Mouse (Mus musculus): ENCODE measurements around the gene Kiss1.

The Kiss1 gene

DNA sequence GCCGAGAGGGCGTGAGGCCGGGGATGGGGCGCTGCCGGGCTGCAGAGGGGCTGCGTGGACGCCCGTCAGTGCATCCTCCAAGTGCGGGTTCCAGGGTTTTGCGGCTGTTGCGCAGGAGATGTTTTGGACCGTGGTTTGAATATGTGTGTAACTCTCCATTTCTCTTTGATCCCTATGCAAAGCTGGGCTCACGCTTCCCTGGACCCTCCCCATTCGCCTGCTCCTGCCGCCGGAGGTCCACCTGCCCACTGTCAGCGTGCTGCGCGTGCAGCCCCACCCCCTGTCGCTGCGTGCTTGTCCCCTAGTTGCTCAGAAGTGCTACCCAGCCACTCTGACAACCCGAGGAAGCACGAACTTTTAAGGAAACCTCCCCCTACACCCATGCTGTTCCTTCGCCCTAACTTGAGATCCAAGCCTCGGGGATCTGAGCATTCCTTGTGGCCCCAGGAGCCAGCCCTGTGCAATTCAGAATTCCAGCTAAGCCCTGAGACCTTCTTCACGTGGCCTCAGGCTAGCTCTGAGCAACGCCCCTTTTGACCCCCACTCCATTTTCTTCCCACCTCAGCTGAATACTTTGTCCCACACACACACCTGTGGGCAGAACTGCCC, 42.5 kb downstream of the Kiss1 start:
- no peak for DNase-seq

DNA sequence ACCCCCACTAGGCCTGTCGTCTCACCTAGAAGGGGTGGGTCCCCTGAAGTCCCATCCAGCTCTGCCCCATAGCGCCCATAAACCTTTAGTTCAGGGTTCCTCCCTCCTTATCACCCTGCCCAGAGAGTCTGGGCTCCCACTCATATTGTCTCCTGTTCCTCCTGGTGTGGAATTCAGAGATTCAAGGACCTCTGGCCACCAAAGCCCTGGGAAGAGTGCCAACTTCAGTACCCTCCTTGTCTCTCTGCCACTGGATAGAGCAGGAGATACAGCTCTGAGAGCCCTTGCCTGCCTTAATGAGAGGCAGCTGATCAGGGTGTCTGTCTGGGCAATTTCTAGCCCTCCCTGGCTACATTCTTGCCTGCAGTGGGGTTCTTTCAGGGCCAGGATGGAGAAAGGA, 43.2 kb downstream of the Kiss1 start:
- DNase-seq: no peak

DNA sequence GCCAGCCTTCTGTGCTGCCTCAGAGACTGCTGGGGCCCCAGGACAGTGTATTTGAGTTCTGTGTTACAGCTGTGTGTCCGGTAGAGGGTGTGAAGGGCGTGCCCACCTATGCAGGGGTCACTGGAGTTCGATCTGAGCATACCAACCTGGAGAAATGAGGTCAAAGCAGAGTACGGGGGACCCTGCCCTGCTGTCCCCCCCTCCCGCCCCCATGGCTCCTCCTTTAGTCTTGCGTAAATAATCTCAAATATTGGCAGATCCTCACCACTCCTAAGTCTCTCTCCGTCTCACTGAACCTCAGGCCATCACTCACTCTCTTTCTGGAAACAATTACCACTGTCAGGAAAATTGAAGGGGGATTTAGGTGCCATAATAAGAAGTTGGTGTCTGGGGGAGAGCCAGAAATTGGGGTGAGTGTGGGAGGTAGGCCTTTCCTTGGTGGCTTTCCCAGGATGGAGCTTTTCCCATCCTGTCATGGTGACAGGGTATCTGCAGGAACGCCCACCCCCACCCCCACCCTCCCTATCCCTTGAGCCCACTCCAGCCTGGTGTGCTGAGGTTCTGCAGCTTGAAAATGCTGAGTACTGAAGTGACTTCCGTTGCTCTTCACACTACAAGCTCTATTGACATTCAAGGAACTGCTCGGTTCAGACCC, 45.4 kb downstream of the Kiss1 start:
- DNase-seq: no peak

DNA sequence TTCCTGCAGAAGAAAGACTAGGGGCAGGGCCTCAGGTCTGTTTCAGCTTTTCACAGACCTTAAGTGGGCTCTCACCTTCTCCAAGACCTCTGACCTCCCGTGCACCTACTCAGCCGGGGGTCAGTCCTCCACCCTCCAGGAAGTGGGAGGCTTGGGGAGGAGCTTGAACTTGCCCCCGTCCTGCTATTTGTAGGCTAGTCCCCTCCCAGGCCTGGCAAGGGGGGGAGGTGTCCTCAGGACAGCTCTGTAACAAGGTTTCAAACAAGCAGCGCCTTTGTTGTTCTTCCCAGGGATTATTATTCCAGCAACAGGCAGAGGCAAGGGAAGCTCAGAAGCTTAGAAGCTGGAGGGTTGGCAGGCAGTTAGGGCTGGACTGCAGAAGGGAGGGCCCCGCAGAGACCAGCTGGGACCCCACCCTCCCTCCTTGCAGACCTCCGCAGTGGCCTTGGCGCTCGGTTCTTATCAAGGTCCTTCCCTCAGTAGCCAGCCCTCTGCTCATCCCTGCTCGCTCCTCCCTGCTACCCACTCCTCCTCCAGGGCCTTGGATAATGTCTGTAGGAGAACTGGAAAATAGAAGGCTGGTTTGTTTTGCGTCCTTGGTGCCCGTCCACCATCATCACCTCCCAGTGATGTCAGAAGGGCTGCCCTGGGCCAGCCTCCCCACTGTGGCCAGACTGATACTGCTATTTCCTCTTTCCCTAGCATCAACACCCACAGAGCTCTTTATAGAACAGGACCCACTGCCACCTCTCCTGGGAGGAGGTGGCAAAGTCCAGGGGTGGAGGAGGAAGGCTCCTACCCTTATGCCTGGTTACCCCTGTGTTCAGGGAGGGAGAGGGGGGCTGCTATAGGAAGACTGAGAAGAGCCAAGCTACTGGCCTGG, 46.2 kb downstream of the Kiss1 start:
- no peak for DNase-seq

DNA sequence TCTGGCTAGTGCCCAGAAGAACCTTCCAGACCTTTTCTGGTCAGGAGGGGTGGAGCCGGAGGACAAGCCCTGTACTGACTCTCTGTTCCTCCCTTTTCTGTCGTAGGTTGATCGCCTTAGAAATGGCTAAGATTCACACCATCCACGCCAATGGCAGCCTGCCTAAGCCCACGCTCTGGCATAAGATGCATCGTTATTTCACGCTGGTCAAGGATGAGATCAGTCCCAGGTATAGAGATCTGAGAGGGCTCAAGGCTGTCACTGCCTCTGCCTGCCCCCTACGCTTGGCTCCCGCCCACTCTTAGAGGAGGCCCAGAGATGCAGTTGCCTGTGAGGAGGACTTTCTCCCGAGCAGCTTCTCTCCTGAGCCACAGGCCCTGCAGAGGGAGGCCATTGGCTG, 47.0 kb downstream of the Kiss1 start:
- DNase-seq: no peak

DNA sequence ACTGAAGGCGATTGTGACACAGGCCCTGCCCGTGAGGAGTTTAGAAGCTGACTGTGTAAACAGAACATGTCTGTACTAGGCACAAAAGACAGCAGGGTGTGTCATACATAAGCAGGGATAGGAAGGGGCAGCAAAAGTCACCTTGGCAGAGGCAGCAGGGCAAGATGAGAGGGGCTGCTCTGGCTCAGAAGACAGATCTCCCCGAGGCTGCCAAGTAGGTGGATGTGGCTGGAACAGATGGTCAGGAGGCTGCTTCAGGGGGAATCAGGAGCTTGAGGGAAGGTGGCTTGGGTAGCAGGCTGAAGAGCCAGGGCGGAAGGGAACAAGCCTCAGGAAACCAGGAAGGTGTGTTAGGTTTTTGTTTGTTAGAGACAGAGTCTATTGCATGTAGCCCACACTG, 48.7 kb downstream of the Kiss1 start:
- DNase-seq: no peak

DNA sequence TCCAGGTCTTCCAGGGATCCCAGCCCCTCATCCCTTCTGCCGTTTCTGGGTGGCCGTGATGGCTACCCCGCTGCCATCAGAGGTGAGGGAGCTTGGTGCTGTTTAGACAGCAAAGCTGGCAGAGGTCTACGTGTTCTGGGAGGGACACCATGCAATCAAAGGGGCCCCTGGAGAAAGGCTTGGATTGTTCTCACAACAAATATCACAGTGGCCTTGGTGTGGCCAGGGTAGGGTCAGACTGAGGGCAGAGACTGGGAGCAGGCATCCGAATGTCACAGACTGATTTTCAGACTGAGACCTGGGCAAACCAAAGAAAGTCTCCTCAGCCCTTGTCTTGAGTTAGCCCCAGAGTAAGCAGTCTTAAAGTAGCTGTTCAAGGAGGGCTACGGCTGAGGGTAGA, 49.8 kb downstream of the Kiss1 start:
- DNase-seq: no peak

DNA sequence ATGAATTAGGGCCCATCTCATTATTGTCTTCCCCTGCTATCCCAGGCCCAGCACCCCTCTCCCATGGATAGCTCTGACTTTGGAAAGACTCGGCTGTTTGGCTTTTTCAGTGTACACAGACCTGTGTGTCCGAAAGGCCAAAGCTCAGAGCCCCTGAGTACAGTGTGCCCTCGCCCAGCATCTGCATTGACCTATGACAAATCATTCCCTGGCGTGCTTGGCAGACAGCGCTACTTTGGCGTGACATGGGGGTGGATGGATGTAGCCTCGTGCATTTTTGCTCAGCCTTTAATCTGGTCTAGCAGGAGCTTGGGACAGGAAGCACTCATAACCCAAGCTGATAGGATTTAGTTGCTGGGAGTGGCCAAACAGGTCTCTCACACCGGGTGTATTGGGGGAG, 50.4 kb downstream of the Kiss1 start:
- no peak for DNase-seq

DNA sequence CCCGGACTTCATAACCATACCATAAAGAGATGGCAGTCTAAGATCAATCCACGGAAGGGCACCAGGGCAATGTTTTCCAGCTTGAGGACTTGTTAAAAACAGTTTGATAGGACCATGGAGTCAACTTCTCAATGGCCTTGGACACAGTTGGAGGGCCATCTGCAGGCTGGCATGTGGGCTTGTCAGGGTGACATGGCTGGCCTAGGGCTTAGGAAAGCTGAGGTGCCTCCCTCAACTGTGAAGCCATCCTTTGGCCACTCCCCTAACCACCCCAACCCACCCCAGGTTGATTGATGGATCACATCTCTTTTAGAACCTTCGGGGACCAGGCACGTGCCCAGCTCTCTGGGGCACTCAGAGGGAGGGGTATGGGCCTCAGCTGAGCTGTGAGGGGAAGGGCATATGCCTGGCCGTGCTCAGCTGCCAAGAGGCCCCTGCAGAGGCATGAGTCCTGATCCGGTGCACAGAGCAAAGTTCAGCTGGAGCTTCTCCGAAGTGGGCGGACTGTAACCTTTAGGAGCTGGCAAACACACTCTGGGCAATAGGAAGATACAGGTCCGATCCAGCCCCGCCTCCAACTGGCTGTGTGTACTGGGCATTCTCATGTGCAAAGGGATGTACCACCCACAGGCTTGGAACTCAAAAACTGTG, 54.1 kb downstream of the Kiss1 start:
- no peak for DNase-seq

DNA sequence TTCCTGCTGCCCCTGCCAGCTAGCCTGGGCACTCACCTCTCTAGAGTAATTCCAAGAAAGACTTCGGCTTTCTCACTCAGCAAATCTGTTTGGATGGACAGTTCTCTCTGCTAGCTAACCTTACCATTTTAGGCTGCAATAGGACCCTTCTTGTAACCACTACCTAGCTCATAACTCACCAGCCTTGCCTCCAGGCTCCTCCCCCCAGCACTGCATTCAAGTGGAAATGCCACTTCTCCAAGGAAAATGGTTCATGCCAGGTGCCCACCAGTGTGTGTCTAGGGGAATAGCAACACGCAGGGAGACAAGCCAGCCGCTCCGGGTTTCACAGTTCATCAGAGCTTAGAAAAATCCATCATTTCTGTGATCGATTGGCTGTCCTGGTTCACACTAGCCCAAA, 55.9 kb downstream of the Kiss1 start:
- no peak for DNase-seq
